Mouse (Mus musculus) granulocyte monocyte progenitor cell, adult 5-6 weeks (primary cell): ENCODE results near the gene Zdhhc22. TPM values are rescaled to one million over a fixed set of nuclear protein-coding genes. Genes with fewer than 3 reads are reported as not detected.
A peak's percentile ranks its signal among the peaks of the same experiment; 100 is the strongest.

Experiments
- ATAC-seq: replicated peaks from 2 replicates; pipeline ENCODE4 v1.8.0; 2016; ENCODE audit warnings: mild to moderate bottlenecking, moderate TSS enrichment, inconsistent platforms; ENCODE audit not compliant: poor library complexity, severe bottlenecking
- total RNA-seq, 2 experiments: library from RNA; stranded (forward) in 1 of 2; stranded (reverse) in 1 of 2; fragments of 200-712, 200-1000 nt in 1 of 2; fragments of >200 nt in 1 of 2; fragmentation: Nextera tagmentation in 1 of 2; gene quantifications; 2 replicates each; pipeline ENCODE4 v1.2.3; 2014 to 2017

Zdhhc22 gene
- total RNA-seq, 2 experiments from 2014 or later, result not detected

DNA sequence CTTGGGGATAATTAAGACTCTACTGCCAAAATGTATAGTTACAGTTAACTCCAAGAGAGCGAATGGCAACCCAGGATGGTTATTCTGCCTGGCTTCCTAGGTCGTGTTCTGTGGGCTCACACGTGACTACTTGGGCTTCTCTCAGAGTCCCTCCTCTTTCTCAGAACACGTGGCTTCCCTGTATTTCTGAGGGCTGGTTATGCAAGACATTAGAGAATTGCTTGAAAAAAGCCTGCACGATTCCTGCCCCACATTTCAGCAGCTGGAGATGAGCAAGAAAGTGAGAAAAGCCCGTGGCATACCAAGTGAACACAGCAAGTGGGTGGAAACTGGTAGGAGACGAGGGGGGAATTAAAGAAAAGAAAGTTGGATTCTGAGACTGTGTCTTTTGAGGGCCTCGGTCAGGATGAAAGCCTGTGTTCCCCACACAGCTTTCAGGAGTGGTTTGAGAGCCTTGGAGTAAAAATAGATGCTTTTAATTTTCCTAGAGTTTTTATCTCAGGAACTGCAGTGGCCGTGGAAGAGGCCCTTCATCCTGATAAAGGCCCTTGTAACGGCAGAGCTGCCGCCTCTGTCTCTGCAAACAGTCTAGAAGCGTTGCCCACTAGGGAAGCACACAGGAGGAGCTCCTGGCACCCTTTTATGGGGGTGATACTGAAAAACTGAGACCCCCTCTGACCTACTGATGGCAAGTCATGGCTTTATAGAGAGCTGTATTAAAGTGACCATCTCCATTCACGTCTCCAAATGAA, 21.6 kb downstream of the Zdhhc22 start:
- peak; percentile 88 for ATAC-seq

DNA sequence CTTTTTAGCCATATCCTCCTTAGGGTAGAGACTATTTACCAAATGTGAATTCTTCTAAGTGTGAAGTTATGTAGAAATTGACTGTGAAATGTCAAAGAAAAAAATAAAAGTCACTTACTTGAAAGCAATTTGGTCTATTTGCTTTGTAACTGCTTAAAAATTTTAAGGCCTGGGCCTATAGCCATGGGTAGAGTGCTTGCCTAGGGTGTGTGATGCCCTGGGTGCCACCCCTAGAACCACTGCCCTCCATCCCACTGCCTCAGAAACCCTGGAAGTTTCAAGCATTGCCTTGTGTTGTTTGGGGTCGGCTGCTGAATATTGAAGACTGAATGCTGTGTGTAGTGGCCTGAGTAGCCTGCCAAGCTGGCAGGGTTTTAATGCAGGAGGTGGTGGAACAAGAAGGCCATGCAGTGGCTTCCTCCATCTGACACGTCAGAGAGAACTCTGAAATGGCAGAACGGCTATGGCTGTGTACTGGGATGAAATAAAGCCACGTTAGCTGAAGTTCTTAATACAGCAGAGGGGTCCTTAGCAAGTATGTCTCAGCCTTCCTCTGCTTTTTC, 24.9 kb downstream of the Zdhhc22 start:
- no peak for ATAC-seq

DNA sequence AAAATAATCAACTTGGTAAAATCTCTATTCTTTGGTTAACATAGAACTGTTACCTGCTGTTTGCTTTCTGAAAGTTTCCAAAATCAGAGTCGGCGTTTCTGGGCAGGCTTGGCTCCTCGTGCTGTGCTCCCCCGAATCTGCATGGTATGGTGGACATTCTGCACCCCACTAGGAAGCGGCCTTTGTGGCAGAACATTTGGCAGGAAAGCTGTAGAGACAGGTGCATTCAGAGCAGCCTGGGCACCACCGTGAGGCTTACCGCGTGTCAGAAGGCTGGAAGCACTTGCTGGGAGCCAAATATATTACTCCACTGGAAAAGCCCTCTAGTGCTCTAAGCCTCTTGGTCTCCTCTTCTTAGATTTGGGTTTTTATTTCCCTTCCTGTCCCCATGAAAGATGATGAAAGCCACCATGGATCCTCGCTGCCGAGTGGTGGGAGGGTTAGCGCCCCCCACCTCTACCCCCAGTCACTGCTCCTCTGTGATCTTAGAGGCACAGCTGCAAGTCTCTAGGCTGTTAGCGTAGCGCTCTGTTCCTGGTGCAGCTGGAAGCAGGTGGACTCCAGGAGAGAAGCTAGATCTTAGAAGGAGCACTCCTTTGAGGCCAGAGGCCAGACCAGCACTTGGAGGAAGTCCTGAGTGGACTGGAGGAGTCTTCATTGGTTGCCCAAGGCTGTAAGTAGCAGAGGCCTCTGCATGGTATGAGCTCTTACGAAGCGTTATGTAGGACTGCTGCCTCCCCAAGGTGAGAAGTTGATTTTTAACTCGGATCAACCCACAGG, 25.8 kb downstream of the Zdhhc22 start:
- ATAC-seq, result no peak

DNA sequence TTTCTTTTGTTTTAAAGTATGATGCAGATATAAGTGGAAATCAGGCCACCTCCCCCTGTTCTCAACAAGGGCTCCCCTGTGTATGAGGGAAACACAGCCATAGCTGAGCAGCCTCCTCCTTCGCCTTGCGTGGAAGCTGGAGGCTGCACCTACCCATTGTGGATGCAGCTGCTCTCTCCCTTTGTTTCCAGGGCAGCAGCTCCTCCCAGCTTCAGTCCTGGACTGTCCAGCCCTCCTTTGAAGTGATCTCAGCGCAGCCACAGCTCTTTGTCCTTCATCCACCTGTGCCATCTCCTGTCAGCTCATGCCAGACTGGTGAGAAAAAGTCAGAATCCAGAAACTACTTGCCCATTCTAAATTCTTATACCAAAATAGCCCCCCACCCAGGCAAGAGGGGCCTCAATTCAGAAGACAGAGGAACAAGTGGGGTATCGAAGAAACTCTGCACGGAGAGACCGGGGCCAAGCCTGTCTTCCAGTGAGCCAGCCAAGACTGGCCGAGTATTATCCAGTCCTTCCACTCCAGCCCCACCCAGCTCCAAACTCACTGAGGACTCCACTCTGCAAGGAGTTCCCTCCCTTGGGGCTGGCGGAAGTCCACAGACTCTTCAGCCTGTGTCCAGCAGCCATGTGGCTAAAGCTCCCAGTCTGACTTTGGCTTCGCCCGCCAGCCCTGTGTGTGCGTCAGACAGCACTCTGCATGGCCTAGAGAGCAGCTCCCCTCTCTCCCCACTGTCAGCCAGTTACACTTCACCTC, 28.5 kb downstream of the Zdhhc22 start:
- ATAC-seq, result no peak

DNA sequence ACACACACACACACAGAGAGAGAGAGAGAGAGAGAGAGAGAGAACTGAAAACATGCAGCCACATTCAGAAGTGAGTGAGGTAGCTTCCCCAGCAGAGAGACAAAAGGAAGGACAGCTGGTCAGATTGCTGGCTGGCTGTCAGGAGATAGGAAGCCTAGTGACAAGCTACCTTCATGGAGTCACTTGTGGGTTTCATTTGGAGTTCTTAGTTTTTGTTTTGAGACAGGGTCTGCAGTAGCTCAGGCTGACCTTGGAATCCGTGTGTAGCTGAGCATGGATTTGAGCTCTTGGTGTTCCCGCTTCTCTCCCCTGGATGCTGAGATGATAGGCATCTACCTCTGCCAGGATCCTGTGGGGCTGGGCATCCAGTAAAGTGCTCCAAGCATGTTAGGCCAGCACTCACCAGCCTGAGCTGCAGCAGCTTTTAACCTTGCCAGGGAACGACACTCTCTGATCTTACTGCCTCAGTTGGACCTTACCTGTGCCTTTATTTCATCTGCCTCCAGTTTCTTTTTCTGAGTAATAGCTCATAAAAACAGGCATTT, 29.4 kb downstream of the Zdhhc22 start:
- ATAC-seq, result no peak

DNA sequence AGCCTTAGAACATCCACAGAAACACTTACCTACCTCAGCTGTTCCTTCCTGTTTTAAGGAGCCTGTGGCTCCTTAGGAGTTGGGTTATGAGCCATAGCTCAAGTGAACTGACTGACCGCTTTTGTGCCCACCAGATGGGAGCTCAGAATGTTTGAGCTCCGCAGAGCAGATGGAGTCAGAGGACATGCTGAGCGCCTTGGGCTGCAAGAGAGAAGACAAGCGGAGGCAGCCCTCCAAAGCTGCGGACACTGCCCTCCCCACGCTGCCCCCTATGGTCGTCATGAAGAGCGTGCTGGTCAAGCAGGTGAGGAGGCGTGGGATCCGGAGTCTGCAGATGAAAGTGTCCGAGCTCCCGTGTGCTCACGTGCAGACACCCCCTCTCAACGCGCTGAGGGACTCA, 30.1 kb downstream of the Zdhhc22 start:
- no peak for ATAC-seq

DNA sequence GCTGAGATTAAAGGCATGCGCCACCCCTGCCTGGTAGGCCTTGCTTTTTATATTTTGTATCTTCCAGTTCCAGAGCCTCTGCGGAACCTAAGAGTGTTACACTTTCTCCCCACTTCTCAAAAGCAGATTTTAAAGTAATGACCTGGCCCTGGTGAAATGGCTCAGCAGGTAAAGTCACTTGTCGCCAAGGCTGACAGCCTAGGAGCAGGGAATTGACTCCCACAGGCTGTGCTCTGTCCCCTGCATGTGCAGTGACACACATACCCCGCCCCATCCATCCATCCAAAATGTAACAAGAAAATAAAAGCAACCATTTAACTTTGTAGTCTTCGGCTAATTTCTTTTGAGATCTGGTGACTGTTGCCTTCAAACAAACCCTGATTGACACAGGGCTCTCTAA, 30.6 kb downstream of the Zdhhc22 start:
- no peak for ATAC-seq

DNA sequence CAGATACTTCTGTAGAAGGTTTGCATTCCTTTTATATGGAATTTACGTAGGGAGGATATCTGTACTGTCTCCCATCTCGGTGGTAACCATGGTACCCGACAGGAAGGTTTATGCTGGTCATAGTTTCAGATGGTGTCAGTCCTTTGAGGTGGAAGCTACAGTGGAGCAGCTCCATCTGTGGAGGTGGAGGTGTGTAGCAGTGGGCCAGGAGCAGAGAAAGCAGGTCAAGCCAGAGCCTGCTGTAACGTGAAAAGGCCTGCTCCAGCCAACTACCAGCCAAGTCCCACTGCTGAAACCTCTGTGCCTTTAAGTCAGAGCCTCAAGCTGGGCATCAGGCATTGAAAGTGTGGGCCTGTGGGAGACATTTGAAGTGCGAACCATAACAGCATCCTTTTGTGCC, 31.7 kb downstream of the Zdhhc22 start:
- no peak for ATAC-seq

DNA sequence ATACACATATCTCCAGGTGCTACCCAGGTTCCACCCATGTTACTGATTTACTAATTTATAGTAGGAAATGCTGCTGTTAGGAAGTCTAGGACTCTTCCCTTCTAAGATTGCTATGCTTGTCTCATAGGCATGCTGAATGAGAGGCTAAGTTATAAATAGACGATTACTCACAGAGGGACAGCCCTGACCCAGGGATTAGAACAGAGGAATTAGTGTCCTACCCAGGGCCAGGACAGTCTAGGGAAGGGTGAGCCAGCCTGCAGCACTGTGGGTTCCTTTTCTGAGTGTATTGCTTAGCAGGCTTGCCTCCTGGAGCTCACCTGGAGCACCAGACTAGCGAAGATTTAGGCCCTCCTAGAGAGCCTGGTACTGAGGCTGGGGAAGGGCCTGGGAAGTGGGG, 34.3 kb downstream of the Zdhhc22 start:
- ATAC-seq, result no peak

DNA sequence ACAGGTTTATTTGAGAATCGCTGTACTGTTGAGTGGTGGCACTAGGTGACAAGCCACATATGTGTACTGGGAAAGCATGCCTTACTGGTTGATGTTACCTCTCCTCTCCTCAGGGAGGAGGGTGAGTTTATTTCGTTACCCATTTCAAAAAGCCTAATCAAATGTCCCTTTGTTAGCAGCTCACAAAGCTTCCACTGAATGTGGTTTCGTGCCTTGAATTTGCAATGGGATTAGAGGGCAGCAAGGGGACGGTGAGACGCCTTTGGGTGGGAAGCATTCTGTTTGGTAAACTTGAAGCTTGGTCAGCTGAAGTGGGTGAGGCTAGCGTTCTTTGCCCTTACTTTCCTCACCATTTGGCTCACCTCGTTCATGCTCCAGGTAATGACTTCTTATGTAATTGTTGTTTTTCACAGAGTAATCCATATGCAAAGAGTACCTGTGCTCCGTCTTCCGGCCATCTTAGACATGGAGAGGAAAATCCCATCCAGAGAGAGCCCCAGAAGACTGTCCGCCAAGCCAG, 37.8 kb downstream of the Zdhhc22 start:
- ATAC-seq, result no peak

DNA sequence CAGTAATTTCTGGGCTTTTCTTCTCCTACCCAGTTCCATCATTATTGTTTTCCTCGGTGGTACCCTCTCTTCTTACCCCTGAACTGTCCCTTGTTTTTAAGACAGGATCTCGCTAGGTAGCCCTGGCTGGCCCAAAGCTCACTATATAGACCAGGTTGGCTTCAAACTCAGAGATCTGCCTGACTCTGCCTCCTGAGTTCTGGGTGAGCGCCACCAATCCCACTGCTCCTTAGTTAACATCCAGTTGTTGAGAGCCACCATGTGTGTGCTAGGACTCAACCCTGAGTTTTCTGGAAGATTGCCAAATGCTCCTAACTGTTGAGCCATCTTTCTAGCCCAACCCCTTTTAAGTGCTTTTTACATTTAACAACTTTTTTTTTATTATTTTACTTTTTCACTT, 39.3 kb downstream of the Zdhhc22 start:
- ATAC-seq, result no peak

DNA sequence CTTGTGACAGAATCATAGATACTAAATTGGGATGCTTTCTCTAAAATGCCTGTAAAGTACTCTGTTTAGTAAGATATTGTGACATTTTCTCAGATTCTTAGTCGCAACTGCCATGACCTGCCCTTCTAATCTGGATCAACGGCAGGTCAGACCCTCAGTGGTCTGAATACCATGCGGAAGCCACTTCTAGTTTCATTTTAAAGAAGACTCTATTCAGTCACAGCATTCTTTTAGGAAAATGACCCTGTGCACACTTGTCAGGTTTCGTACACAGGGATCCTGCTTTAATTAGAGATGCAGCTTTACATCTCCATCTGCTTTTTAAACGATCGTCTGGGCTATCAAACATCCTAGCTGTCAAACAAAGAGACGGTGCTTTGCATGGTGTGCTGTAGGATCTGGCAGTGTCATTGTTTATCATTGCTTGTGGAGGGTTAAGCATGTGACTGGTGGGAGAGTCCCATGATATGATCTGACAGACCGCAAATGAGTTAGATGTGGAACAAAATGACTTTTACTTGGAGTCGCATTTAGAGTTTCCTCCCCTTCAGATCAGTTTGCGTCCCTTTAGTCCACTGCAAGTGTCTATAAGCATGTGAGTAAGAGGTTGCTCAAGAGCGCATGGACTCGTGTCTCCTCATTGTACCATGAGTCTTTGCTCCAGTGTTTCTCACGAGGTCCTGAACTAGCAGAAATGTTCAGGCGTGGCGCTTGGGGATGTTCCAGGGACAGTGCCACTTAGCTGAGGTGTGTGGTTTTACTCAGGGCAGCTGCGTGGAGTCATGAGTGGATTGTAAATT, 39.9 kb downstream of the Zdhhc22 start:
- ATAC-seq, result peak; percentile 24

DNA sequence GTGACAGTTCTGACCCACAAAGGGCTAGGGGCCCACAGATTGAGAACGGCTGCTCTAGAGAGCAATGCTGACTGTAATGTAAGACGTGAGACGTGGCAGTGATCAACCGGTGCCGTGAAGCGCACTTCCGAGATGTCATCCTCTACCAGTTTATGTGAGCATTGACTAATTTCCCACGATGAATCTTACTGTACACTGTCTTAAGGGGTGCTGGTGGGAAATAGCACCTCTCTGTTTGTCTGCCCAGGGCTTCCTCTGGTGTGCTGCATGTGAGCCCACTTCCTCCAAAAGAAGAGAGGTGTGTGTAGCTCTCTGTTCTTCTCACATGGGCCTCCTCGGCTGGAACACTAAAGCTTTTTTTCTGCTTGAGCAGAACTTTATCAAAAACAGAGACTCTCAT, 40.7 kb downstream of the Zdhhc22 start:
- ATAC-seq, result peak; percentile 14; the same call in 1 of the 2 replicates

DNA sequence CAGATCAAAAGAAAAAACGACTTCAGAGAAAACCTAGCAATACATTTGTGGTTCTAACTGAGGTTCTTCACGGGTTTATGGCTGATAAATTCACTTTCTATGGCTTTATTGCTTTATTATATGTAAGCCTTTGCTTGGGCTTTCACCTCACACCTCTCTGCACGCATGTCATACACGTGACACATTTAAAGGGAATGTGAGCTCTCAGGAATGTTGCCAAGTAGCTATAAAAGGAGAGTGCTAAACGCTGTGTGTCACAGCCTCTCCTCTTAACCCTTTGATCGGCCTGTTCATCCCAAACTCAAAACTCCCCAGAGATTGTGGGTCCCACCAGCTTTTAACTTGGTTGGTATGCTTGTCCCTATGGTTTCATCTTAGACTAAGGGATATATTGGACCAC, 41.6 kb downstream of the Zdhhc22 start:
- ATAC-seq, result no peak

DNA sequence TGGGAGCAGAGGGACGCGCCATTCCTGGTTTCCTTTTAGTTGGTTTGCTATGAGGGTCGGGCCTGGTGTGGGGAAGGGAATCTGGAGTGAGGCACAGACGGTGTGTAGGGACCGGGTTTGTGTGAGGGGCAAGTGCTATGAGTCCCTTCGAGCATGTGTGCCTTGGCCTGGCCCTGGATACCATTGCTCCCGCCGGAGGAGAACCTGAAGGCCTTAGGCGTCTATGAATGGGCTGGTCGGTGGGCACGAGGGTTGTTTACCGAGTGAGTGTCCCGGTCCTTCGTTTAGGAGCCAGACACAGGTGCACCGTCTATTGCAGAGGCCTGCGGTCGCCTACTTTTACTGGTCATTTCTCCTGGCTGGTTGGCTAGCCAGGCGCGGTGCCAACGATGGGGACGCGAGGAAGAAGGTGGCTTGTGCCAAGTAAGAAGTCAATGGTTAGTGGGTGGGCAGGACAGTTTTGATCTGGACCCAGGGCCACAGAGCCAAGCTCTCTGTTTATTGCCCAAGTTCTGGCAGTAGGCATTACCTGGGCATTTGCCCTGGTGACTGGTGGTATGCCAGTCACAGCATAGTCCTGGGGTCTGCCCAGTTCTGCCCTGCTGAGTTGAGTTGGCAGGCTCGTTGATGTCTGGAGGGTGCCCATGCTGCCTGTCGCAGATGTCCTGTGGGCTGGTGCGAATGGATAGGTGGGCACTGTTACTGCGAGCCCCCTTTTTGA, 42.4 kb downstream of the Zdhhc22 start:
- ATAC-seq, result no peak

DNA sequence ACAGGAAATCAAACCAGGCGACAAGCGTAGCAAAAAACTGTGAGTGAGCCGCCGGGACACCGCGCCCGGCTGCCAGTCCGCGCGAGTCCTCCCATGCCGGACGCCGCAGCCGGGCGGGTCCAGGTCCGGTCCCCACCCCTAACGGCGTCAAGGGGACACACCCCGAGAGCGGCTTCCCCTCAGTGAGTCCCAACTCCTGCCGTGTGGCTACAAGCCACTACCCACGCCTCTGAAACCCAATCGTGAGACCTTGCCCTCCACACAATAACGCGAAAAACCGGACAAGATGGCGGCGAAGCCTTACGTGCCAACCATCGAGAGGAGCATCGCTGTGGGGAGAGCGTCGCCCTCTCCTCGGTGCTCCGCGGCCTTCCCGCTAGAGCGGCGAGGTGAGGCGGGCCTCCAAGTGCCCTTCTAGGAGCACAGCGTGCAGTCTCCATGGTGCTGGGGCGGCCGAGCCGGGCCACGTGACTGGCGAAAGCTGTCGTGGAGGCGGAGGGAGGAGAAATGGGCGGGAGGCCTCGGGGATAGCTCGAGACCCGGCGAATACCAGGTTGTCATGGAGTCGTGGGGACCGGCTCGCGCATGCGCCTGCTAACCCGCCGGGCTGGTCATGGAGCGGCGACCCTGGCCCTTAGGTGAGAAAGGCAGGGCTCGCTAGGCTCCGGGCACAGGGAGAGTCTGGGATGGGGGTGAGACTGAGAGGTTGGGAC, 43.2 kb downstream of the Zdhhc22 start, which contains the start of gene Cipc:
TSS of gene Cipc (plus strand) at position 182 of the 713 bp plus-strand sequence.
- peak; percentile 84 for ATAC-seq

DNA sequence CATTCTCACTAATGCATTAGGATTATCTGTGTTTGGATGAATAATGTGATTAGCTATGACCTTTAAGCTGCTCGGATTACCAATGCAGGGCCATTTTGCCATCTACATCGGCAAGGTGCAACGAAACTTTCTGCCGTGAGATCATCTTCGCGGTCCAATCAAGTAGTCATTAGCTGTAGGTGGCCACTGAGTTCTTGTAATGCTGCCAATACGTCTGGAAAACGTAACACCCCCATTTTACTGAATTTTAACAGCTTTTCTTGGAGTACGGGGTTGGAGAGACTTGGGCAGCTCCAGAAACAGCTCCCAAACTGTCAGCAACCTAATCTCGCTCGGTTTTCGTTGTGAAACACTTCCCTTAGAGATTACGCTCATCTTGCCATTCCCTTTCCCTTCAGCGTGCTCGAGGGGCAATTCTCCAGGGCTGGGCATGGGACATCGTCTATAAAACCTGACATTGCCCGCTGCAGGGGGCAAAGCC, 43.9 kb downstream of the Zdhhc22 start:
- no peak for ATAC-seq

DNA sequence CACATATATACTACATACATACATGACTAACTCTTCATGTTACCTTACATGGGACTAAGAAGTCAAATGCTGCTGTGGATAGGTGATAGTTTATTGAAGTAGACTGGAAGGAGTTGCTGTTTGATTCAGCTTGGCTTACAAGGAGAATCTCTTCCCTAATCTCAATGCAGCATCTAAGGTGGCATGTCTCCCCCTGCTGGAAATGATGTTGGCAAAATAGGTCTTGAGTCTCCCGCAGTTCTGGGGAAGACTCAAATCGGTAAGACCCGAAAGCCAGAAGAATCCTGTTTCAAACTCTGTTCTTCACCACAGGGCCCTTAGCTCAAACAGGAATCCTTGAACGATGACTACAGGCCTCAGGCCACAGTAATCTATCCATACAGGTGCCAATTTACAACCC, 45.1 kb downstream of the Zdhhc22 start:
- ATAC-seq, result peak; percentile 18; the same call in 1 of the 2 replicates
